Mouse (Mus musculus): ENCODE data around the gene 6030468B19Rik.
A peak's percentile ranks its signal among the peaks of the same experiment; 100 is the strongest.

DNA sequence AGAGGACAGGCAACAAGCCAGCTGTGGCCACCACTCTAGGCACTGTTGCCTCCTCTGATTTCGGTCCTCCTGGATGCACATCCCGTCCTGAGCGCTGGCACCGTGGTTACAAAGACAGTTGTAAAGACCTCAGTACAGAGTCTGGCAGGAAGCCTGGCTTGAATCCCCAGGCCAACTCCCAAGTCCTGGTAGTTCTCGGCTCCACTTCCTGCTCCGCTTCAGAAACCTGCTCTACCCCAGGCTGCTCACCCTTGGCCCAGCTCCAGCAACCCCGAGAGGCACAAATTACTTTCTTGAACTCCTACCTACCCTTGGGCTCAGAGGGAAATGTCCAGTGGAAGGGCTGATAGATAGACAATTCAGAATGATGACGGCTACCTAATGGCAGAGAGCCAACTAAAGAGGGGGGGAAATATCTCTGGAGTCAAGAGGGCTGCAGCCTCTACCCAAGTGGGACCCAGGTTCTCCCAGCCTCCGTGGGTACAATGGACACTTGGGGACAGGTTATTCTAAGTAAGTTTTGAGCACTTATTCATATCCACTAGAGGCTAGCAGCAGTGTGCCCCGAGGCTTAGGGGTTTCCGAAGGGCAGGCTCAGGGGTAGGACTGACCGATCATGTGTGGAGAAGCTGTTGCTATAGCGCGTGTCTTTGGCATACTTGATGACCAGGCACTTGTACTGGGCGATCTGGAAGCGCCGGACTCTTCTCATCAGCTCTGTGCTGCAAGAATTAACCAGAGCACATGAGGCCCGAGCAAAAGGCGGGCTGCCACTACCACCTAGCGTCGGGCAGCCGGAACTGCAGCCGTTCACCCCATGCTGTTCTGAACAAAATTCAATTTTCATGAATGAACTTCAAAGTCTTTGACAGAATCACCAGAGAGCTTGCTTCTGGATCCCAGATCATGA, 26.9 kb downstream of the 6030468B19Rik start:
- TF ChIP-seq CTCF (IDR thresholded peaks at IDR 0.05; ENCODE audit: control insufficient read depth, insufficient read depth, low read length) (peak; percentile 95), POLR2A (IDR thresholded peaks at IDR 0.05; ENCODE audit: borderline replicate concordance, control insufficient read depth, low read depth, low read length) (no peak)
